ENCODE assay signal across 25 mouse cellular contexts in genomic region chr5:122683926-122684325, GRCm38 (mm10). TPM values are rescaled to one million over a fixed set of nuclear protein-coding genes. Genes with fewer than 3 reads are reported as not detected.
DNase-seq lines count a peak whose midpoint lies in the region; ATAC-seq and TF ChIP-seq lines count a peak whose summit lies in the region.
"Had no signal": no experiment of that assay in that cellular context is flagged by ENCODE, and none has a peak within 500 bp of the region (broad histone marks: within the 10 kb centered on the region; RNA-seq: fewer than 3 reads in every experiment).

No protein-coding gene starts in this region.

- no peak overlapping the region for H3K4me2 ChIP-seq in hindbrain, embryonic 13.5 days
- H3K4me2 ChIP-seq: embryonic facial prominence, embryonic 12.5 days; forebrain, embryonic 13.5 days; heart, embryonic 11.5 days; hindbrain, embryonic 15.5 days; intestine, embryonic 15.5 days; liver, embryonic 15.5 days; stomach, embryonic 15.5 days had no signal

- H3K36me3 ChIP-seq in small intestine, adult 2 months (ENCODE audit: control insufficient read depth, insufficient read depth, low read length), result 0 out of 2 replicates have a peak, but pooled peaks cover 3% of the 10 kb centered on the region
- no peaks in the 10 kb centered on the region for H3K36me3 ChIP-seq in limb, embryonic 10.5 days
- H3K36me3 ChIP-seq in hindbrain, embryonic 13.5 days, result no peaks in the 10 kb centered on the region
- H3K36me3 ChIP-seq: embryonic facial prominence, embryonic 12.5 days; G1E; hindbrain, embryonic 15.5 days; intestine, embryonic 15.5 days; liver, embryonic 15.5 days; midbrain, embryonic 10.5 days; stomach, embryonic 15.5 days had no signal

- H3K4me3 ChIP-seq in small intestine, adult 2 months (ENCODE audit: low read depth, low read length), result no peak overlapping the region
- no peak overlapping the region for H3K4me3 ChIP-seq in limb, embryonic 10.5 days
- no peak overlapping the region for H3K4me3 ChIP-seq in hindbrain, embryonic 13.5 days
- H3K4me3 ChIP-seq: embryonic facial prominence, embryonic 12.5 days; erythroblast, embryonic 14.5 days; forebrain, embryonic 13.5 days; hindbrain, embryonic 15.5 days; intestine, embryonic 15.5 days; liver, embryonic 15.5 days; midbrain, embryonic 10.5 days; stomach, embryonic 15.5 days had no signal

- WGBS in small intestine, adult 2 months, result 79% methylated on average over 10 of the region's 10 CpGs
- WGBS in limb, embryonic 10.5 days, result 83% methylated on average over 10 of the region's 10 CpGs
- WGBS in hindbrain, embryonic 13.5 days, result 78% methylated on average over 10 of the region's 10 CpGs

- no peak overlapping the region for H3K9ac ChIP-seq in hindbrain, embryonic 13.5 days
- H3K9ac ChIP-seq: embryonic facial prominence, embryonic 12.5 days; forebrain, embryonic 13.5 days; hindbrain, embryonic 15.5 days; intestine, embryonic 15.5 days; liver, embryonic 15.5 days; stomach, embryonic 15.5 days had no signal

- no peaks in the 10 kb centered on the region for H3K27me3 ChIP-seq in small intestine, adult 2 months (ENCODE audit: control insufficient read depth, insufficient read depth, low read length)
- no peaks in the 10 kb centered on the region for H3K27me3 ChIP-seq in limb, embryonic 10.5 days (ENCODE audit: low read depth, poor library complexity, severe bottlenecking)
- H3K27me3 ChIP-seq in hindbrain, embryonic 13.5 days, result no peaks in the 10 kb centered on the region
- H3K27me3 ChIP-seq: embryonic facial prominence, embryonic 12.5 days; forebrain, embryonic 13.5 days; hindbrain, embryonic 15.5 days; intestine, embryonic 15.5 days; liver, embryonic 15.5 days; stomach, embryonic 15.5 days had no signal

- H3K9me3 ChIP-seq in limb, embryonic 10.5 days (replicated peaks), result no peaks in the 10 kb centered on the region
- no peaks in the 10 kb centered on the region for H3K9me3 ChIP-seq in hindbrain, embryonic 13.5 days
- H3K9me3 ChIP-seq: embryonic facial prominence, embryonic 12.5 days; forebrain, embryonic 13.5 days; hindbrain, embryonic 15.5 days; intestine, embryonic 15.5 days; liver, embryonic 15.5 days; midbrain, embryonic 10.5 days; stomach, embryonic 15.5 days had no signal

- H3K27ac ChIP-seq in small intestine, adult 2 months (ENCODE audit: insufficient read depth, low read depth, low read length), result peak overlapping the region; percentile 46; the same call in 1 of the 2 replicates
- H3K27ac ChIP-seq in limb, embryonic 10.5 days, result no peak overlapping the region
- no peak overlapping the region for H3K27ac ChIP-seq in hindbrain, embryonic 13.5 days
- H3K27ac ChIP-seq: embryonic facial prominence, embryonic 12.5 days; forebrain, embryonic 13.5 days; hindbrain, embryonic 15.5 days; intestine, embryonic 15.5 days; liver, embryonic 15.5 days; midbrain, embryonic 10.5 days; stomach, embryonic 15.5 days had no signal

- no peak for TF ChIP-seq POLR2A in small intestine, adult 2 months (IDR thresholded peaks at IDR 0.05; ENCODE audit: low read depth, low read length)

- DNase-seq in 416B (ENCODE audit: low read depth), result peak; percentile 51
- peak; percentile 59 to 65 for DNase-seq in B cell, adult 2 months
- DNase-seq in limb, embryonic 10.5 days (ENCODE audit: low spot score), result no peak
- DNase-seq in adrenal gland, postnatal 25 days, result no peak
- DNase-seq: adrenal gland, postnatal 36 days; cerebellum, adult 8-10 months; heart, postnatal 14 days; kidney, postnatal 4 days; right cerebral cortex, postnatal 4 days; thymus, adult 18-20 months had no signal

- TF ChIP-seq CTCF in small intestine, adult 2 months (IDR thresholded peaks at IDR 0.05; ENCODE audit: extremely low read depth, insufficient read length, insufficient replicate concordance, low read depth, low read length), result no peak

- H3K4me1 ChIP-seq in small intestine, adult 2 months (ENCODE audit: control insufficient read depth, insufficient read depth, insufficient read length, low read length), result no peaks in the 10 kb centered on the region
- H3K4me1 ChIP-seq in limb, embryonic 10.5 days, result no peaks in the 10 kb centered on the region
- H3K4me1 ChIP-seq in hindbrain, embryonic 13.5 days (replicated peaks), result no peaks in the 10 kb centered on the region
- H3K4me1 ChIP-seq: embryonic facial prominence, embryonic 12.5 days; forebrain, embryonic 13.5 days; hindbrain, embryonic 15.5 days; intestine, embryonic 15.5 days; midbrain, embryonic 10.5 days; stomach, embryonic 15.5 days had no signal

- ATAC-seq in hematopoietic stem cell, adult 5-6 weeks (replicated peaks in 1 of 2; ENCODE audit: insufficient read depth in 1 of 2, low FRiP score in 2 of 2, low TSS enrichment in 1 of 2, low read depth in 1 of 2, poor library complexity in 2 of 2, severe bottlenecking in 2 of 2), result peak; percentile 65 to 73
- ATAC-seq in hindbrain, embryonic 13.5 days (ENCODE audit: low FRiP score), result no peak
- ATAC-seq: CD4-positive, CD25-positive, alpha-beta regulatory T cell, adult 4 months; forebrain, embryonic 13.5 days; intestine, embryonic 15.5 days; lung, postnatal 0 days had no signal

RNA-seq across cellular contexts. Expression of gene P2rx4, which starts 23.4 kb away (rescaled TPM):
- 15.2 and 19.2 TPM in 2 replicates for total RNA-seq in hematopoietic stem cell, adult 5-6 weeks (2017)
- 26.6 and 61.9 TPM in 2 replicates for polyA plus RNA-seq in small intestine, adult 2 months (2012; rRNA removed)
- polyA plus RNA-seq in limb, embryonic 10.5 days (2016; fragmentation: Nextera tagmentation; extraction: Ambion mirVana), result 3.5 and 4.1 TPM in 2 replicates
- polyA plus RNA-seq in hindbrain, embryonic 13.5 days (2015; fragmentation: Nextera tagmentation; extraction: Ambion mirVana), result 16.7 and 17.3 TPM in 2 replicates
- total RNA-seq in adrenal gland, postnatal 25 days (2021), result 37.6 and 41.9 TPM in 2 replicates

RNA-seq across cellular contexts. Expression of gene P2rx7, which starts 40.2 kb away (rescaled TPM):
- total RNA-seq in hematopoietic stem cell, adult 5-6 weeks (2017), result 4.8 and 12.8 TPM in 2 replicates
- polyA plus RNA-seq in small intestine, adult 2 months (2012; rRNA removed), result 12.0 and 24.3 TPM in 2 replicates
- polyA plus RNA-seq in limb, embryonic 10.5 days (2016; fragmentation: Nextera tagmentation; extraction: Ambion mirVana), result 0.08 TPM in 1 of 2 replicates, not detected in the other
- 5.6 and 6.5 TPM in 2 replicates for polyA plus RNA-seq in hindbrain, embryonic 13.5 days (2015; fragmentation: Nextera tagmentation; extraction: Ambion mirVana)
- 3.2 and 3.8 TPM in 2 replicates for total RNA-seq in adrenal gland, postnatal 25 days (2021)
- polyA plus RNA-seq: erythroblast, embryonic 14.5 days had no signal

Comparison
In these comparisons a context has a peak if more than half of its experiments do, and no peak if none do; other contexts are left out.
1. DNase-seq: peak in 416B (single experiment) and B cell, adult 2 months (2 of 2); none in limb, embryonic 10.5 days (single experiment) and adrenal gland, postnatal 25 days (single experiment).